Mouse (Mus musculus): ENCODE measurements around the gene Ccnl1.

Ccnl1 gene

GRCm38 (mm10) chr3:65958102-65958839 lies at the start of gene Ccnl1:
Gene Ccnl1 (minus strand): TSS chr3:65958249.
- in situ Hi-C loops (cut with MboI, MseI) = loop anchor here (25.0 kb wide), 1 partner anchor 1996 kb away; the partner anchor contains the start of gene Slc33a1

GRCm38 (mm10) chr3:66004989-66005388 lies 46.9 kb upstream of the Ccnl1 start:
- in situ Hi-C loops (cut with MboI, MseI) = no loop called here

DNA sequence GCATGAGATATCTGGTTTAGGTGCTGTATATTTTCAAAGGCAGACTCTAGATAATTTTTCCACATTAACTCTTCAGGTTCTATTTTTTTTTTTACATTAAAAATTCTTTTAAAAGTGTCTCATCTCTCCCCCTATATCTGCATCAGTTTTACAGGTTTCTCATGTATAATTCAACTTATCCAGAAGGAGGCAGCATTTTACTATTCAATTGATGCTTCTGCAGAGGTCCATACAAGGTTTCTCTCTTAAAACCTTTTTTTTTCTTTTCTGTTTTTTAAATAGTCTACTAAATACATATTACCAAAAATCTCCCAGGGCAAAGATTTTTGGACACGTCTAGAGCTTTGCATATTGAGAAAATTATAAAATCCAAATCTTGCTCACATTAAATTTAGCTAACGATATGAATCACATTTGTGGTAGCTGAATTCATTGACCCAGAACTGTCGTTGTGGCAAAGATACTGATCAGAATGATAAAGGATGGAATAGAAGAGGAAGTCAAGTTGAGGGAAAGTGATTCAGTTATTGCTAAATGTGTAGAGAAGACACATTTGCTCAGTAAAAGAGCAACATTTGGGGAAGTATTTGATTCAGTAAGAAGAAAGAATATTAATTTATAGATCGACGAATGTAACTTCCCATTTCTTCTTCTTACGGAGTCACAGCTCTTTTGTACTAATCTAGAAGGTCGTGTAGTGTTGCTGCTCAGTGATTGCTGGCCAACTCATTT lies 46.3 kb upstream of the Ccnl1 start:
- in situ Hi-C loops (cut with MboI, MseI) = no loop called here

DNA sequence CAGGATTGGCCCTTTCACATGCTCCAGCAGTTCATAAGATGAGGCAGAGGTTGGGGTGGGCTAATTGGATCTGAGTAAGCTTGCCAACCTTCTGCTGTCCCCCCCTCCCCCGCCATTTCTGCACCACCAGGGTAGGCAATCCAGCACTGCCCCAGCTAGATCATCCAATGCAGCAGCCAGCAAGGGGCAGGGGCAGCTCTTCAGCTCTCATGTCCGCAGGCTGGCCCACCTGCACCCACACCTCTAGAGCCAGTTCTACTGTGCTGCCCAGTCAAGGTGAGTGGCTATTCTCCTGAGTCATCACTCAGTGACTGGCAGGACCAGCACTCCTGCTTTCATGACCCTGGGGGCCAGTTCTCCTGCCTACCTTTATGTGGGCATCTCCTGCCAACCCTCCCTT lies 42.4 kb upstream of the Ccnl1 start:
- in situ Hi-C loops (cut with MboI, MseI) = no loop called here

DNA sequence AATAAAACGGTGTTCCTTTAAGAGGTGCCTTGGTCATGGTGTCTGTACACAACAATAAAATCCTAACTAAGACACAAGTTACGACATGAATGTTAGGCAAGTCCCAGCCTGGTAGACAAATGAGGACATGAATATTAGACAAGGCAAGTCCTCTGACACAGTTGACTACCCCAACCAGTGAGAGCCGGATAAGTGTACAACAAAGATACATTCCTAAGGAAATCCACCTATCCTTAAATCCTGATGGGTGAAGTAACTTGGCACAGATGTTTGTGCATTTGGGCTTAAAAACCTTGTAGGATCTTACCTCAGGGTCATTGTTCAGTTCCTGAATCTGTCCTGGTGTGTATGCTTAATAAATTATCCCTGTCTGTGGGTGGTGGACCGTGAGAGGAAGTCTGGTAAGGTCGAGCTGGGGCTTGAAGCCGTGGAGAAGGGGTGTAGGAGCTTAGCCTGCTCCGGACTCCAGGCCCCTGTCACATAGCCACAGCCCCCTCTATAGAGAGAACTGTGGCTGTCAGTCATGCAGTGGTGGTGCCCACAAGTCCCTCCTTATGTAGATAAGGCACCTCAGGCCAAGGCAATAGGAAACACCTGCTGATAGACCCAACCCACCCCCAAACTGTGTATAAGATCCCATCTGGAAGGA lies 39.4 kb upstream of the Ccnl1 start:
- in situ Hi-C loops (cut with MboI, MseI) = no loop called here

DNA sequence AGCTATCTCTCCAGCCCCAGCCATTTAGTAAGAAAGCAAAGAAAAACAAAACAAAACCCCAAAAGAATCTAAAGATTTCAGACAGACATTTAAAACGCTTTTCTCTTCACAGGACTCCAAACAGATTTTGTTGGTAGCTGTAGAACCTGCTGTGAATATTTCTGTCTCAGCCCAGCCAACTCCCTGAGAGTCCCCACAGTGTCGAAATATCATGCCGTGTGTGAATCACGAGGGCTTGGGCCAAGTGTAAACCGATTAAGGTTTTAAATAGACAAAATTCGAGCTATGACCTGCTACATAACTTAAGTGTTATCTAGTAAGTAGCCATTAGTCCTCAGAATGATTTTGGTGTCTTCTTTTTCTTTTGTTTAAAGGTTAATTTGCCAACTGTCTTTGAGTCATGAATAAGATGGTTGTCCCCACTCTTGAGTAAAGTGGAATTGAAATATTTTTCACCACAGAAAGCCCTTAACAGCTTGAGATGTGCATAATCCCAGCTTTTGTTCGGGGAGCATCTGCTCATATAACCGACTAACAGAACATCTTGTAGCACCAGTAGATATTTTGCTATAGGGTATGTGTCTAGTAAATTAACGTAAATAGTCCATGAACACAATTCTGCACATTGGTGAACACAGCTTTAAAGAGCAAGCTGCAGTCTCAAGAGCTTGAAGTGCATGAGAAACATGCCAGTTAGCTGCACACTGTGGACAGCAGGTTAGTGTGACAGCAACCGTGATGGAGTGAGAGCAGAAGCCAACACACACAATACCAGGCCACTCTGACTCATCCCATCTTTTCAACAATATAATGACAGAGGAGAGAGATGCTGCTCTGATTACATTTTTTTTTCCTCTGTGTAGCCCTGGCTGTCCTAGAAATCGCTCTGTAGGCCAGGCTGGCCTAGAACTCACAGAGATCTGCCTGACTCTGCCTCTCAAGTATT lies 34.6 kb upstream of the Ccnl1 start:
- in situ Hi-C loops (cut with MboI, MseI) = no loop called here

DNA sequence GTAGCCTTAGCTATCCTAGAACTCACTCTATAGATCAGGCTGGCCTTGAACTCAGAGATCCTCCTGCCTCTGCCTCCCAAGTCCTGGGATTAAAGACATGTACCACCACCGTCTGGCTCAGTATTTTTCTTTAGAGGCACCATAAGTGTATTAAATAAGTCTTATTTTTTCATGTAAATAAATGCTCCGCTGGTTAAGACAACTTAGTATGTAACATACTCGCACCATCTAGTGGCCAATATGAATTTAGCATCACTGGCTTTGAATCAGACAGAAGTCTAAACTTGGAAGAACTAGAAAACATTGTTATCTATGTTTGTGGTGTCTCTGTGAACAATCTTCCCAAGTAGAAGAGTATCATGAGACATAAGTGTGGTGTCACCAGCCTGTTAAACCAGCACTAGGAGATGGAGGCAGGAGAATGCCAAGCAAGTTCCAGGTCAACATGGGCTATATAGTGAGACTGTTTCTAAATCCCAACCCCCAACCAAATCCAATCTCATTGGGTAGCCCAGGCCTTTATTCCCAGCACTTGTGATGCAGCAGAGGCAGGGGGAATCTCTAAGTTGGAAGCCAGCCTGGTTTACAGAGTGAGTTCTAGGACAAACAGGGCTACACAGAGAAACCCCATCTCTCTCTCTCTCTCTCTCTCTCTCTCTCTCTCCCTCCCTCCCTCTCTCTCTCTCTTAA lies 33.1 kb upstream of the Ccnl1 start:
- in situ Hi-C loops (cut with MboI, MseI) = no loop called here

- in situ Hi-C loops (cut with MboI, MseI) = no loop called here
These were observed 32.5 kb upstream of the Ccnl1 start for GRCm38 (mm10) chr3:65990524-65990923.

DNA sequence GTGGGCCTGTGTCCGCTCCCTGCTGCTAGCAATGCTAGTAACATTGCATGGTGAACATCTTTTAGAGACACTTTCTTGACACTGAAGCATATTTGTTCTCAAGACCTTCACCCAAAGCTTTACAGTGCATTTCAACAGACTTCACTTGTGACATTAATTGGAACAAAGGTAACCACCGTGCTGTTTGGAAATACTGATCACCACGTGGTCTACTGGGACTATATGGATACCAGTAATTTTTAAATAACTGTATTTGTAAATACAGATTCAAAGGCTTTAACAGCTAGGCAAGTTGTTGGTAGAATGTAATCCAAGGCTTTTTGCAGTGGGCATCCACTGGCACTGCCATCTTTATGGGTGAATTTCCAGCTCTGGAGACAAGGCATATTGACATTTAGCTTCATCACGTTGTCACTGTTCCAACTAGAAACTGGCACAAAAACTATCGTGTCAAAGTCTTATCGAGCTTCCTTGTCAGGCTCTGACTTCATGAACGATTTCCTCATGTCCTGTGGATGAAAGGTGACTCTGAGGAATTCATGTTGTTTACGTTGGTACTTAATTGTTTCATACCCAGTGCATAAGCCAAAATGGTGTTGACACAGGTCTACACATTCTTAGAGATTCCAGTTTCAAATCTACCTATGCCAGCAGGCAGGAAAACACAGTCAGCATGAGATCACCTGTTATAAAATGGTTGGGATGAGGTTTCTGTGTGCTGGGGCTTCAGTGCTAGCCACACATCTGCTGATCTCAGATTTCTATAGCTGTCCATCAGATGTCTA lies 30.9 kb upstream of the Ccnl1 start:
- in situ Hi-C loops (cut with MboI, MseI) = no loop called here

GRCm38 (mm10) chr3:65976296-65976695 lies 18.2 kb upstream of the Ccnl1 start:
- in situ Hi-C loops (cut with MboI, MseI) = loop anchor here (5.0 kb wide), 1 partner anchor 439 kb away; no protein-coding TSS in a partner anchor

DNA sequence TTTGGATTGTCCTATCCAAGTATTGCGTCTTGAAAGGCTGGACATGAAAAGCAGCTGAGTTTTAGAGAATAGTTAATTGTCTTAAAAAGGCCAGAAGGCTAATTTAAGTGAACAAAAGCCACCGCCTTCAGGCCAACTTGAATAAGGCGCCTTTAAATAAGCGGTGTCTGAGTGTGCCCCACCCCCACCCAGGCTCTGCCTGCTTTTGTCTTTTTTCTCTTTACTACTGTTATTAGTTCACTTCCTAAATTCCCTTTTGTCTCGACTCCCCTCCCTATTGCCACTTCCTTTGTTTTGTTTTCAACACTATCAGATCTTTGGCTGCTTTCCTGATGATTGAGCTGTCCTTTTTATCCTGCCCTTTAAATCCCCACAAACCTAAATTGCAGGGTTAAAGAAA lies 17.3 kb upstream of the Ccnl1 start:
- in situ Hi-C loops (cut with MboI, MseI) = loop anchor here (5.0 kb wide), 1 partner anchor 438 kb away; no protein-coding TSS in a partner anchor

DNA sequence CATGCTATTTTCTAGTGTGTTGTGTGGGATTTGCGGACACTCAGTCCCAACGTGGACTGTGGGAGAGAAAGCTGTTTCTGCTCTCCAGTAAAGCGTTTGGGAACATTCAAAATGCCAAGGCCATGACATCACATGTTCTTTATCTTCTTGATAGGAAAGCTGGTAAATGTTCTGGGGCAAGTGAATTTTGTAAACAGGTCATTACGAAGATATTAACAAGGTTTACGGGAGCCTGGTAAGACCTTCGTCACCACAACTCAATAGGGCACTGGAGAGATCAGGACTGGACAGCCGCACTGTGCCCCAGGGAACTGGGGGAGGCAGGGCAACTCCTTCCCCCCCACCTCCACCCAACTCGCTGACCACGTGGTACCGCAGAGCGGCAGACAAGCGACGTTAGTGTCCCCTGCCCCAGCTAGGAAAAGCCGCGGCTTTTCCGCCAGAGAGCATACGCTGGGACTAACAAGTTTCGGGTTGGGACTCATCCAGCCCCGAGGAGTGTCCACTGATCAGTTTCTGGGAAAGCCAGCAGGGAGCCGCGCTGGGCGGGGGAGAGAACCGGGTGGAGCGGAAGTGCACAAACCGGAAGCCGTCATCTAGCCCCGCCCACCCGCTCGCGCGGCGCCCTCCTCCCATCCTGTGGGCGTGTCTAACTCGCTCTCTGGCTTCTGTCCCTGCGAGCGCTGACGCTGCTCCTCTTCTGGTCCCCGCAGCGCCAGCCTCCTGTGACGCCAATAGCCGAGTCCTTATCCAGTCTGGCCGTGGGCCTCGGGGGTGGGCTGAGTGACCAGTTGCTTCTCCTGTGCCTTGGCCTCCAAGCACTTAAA lies 16.4 kb upstream of the Ccnl1 start:
- in situ Hi-C loops (cut with MboI, MseI) = loop anchor here (5.0 to 25.0 kb wide), 2 partner anchors 437 to 2012 kb away; partner anchors contain the start of gene Slc33a1

GRCm38 (mm10) chr3:65973501-65974231 lies 15.6 kb upstream of the Ccnl1 start:
- in situ Hi-C loops (cut with MboI, MseI) = loop anchor here (25.0 kb wide), 1 partner anchor 2011 kb away; the partner anchor contains the start of gene Slc33a1

DNA sequence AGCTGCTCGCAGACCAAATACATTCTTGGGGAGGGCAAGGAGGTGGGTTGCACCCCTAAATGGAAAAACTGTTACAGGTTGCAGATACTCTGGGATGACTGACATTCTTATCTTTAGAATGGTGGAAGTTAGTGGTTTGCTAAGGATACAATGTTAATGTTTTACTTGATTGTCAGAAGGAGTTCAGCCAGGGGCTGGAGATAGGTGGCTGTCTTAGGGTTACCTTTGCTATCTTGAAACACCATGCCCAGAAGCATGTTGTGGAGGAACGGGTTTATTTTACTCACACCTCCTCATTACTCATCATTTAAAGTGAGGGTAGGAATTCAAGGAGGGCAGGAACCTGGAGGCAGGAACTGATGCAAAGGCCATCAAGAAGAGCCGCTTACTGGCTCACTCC lies 11.1 kb upstream of the Ccnl1 start:
- in situ Hi-C loops (cut with MboI, MseI) = loop anchor here (25.0 kb wide), 1 partner anchor 2007 kb away; the partner anchor contains the start of gene Slc33a1

DNA sequence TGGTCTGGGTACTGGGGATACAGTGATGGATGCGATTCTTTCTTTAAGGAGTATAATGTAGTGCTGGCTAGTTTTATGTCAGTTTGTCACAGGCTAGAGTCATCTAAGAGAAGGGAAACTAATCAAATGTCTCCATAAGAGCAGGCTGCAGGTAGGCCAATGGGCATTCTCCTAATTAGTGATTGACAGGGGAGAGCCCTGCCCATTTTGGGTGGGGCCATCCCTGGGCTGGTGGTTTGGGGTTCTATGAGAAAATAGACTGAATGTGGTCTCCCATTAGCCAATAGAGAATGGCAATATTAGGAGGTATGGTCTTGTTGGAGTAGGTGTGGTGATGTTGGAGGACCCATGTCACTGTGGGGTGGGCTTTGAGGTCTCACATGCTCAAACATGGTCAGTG lies 8.3 kb upstream of the Ccnl1 start:
- in situ Hi-C loops (cut with MboI, MseI) = loop anchor here (25.0 kb wide), 1 partner anchor 2004 kb away; the partner anchor contains the start of gene Slc33a1

- in situ Hi-C loops (cut with MboI, MseI) = loop anchor here (25.0 kb wide), 1 partner anchor 2000 kb away; the partner anchor contains the start of gene Slc33a1
These were observed 4.4 kb upstream of the Ccnl1 start for GRCm38 (mm10) chr3:65962270-65962930.

GRCm38 (mm10) chr3:65960291-65960945 lies 2.4 kb upstream of the Ccnl1 start:
- in situ Hi-C loops (cut with MboI, MseI) = loop anchor here (25.0 kb wide), 1 partner anchor 1998 kb away; the partner anchor contains the start of gene Slc33a1

Measured in regulatory T cell (primary cell).